Mouse (Mus musculus): Measurements from ENCODE around the gene Bcl9l.
A peak's percentile ranks its signal among the peaks of the same experiment; 100 is the strongest.

Gene Bcl9l

GRCm38 (mm10) chr9:44483510-44484044, 952 bp downstream of the Bcl9l start:
- DNase-seq (ENCODE audit: low read depth, low spot score) = peak; percentile 71

DNA sequence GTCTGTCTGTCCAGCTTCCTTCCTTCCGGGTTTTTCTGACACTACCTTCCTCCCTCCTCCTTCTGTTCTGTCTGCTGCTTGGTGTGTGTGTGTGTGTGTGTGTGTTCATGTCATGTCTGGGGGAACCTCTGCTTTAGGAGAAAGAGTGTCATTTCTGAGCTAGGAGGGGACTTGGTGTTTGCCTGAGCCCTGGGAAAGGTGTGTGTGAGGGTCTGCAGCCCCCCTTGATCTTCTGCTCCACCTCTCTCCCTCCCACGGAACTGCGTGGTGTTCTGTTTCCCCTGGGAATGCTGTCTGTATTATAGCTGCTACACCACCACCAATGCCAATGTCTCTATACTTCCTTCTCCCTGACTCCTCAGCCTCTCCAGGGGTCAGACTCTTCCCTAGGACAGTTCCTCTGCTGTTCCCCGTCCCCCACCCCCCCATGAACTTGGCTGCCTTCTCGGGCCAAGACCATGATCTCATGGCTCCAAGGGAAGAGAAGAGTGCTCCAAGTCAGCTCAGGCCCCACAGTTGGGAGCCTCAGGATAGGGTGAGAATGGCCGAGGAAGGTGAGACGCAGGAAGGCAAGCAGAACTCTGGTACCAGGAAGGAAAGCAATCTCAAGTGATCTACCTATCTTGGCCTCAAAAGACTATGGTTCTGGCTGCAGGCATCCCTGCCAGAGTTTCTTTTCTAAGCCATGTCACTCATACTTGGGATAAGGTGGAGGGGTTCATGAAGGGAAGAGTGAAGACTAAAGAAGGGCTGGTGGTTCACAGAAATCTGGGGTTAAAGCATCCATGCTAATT, 1.9 kb downstream of the Bcl9l start:
- no peak for DNase-seq (ENCODE audit: low read depth, low spot score)

DNA sequence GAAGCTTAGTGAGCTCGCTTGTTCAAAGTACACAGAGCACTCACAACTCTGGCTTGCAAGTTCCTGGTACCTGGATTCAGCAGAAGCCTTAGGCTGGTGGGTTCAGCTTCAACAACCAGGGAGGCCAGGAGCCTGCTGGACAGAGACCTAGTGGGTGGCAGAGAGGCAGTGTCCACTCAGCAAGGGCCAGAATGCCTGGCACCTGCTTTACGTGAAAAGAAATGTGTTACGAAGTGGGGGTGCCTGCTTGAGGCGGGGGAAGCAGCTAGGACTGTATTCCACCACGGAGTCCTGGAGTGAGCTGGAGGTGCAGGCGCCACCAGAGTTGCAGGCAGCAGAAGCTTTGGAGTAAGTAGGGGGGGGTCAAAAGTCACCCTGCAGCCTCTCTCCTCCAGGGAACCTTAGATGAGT, 2.5 kb downstream of the Bcl9l start:
- no peak for DNase-seq (ENCODE audit: low read depth, low spot score)

GRCm38 (mm10) chr9:44485516-44486161, 3.0 kb downstream of the Bcl9l start:
- DNase-seq (ENCODE audit: low read depth, low spot score) = no peak

DNA sequence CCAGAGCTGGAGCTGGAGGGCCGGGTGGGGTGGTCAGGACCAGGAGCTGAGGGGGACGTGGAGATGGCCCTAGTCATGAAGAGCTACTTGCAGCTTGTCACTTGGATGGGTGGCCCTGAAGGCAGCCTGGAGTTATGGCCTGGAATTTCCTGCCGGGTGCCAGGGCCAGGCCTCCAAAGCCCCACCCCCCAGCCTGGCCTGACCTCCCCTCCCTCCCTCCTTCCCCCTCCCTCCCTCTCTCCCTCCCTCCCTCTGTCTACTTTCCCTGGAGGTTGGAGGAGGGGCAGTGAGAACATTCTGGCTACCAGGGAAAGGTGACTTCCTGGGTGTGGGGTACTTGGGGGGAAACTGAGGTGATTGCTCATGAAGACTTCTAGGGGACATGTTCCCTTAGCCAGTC, 3.7 kb downstream of the Bcl9l start:
- DNase-seq (ENCODE audit: low read depth, low spot score) = no peak

DNA sequence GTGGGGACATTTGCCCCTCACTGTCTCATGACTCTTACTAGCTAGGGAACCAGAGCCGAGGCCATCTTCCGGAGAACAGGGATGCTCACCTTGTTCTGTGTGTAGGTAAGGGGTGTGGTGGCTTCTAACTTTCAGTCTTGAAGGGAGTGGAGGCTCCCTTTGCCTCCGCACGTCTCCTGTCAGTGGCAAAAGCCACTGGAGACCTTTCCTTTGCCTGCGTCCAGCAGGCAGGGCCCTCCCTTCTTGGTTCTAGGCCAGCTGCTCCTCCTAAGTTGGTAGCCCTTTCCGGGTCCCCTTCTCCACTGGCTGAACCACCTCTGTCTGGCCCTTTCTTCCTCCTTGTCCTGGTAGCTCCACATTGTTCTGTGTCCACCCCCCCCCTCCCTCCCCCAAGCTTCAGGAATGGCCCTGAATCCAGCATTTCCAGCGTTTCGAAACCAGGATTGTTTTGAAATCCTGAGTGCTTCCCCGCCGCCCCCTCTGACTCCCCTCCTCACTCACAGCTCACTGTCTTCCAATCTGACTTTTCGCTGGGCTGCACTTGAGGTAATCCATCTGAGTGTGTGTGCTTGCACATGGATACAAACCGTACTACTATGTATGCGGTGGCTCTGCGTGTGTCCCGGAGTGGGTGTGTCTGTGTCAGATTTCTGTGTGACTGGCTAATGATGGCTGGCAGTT, 4.3 kb downstream of the Bcl9l start:
- DNase-seq (ENCODE audit: low read depth, low spot score) = no peak

DNA sequence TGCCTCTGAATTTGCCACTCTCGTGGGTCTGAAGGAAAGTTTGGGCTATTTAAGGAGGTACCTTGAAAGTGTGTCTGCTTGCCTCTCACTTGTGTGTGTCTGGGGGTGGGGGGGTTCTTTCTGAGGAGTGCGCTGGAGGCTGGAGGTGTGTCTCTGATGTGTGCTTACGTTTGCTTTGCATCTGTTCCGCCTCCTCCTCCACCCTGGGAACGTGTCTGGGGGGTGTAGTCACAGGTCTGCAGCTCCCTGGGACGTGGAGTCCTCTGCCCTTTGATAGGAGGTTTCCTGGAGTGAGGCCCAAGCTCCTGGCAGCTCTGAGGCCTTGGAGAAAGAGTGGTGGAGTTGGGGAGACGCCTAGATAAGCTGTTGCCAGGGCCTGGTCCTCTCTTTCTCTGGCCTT, 4.8 kb downstream of the Bcl9l start:
- DNase-seq (ENCODE audit: low read depth, low spot score) = no peak

- DNase-seq (ENCODE audit: low read depth, low spot score) = no peak
Observed at GRCm38 (mm10) chr9:44488416-44488815, 5.8 kb downstream of the Bcl9l start.

- no peak for DNase-seq (ENCODE audit: low read depth, low spot score)
Observed at GRCm38 (mm10) chr9:44488855-44489381, 6.3 kb downstream of the Bcl9l start.

DNA sequence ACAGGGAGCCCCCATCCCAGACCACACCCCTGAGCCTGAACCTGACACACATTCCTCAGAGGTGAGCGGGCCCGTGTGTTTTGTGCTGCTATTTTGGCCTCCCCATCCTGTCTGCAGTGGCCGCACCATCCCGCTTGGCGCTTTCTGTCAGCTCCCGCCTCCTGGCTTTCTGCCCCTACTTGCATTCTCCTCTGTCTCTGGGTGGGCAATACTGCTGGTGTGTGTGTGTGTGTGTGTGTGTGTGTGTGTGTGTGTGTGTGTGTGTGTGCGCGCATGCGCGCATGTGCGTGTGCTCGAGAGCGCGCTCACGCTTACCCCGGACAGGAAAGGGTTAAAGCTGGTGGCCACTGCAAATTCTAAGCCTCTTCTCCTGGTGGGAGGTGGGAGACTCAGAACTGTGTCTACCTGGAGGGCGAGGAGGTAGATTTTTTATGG, 7.0 kb downstream of the Bcl9l start:
- DNase-seq (ENCODE audit: low read depth, low spot score) = no peak

GRCm38 (mm10) chr9:44490086-44490967, 7.7 kb downstream of the Bcl9l start:
- no peak for DNase-seq (ENCODE audit: low read depth, low spot score)

GRCm38 (mm10) chr9:44491351-44491750, 8.7 kb downstream of the Bcl9l start:
- DNase-seq (ENCODE audit: low read depth, low spot score) = no peak

GRCm38 (mm10) chr9:44492631-44493461, 10.2 kb downstream of the Bcl9l start:
- DNase-seq (ENCODE audit: low read depth, low spot score) = no peak

- no peak for DNase-seq (ENCODE audit: low read depth, low spot score)
Observed at GRCm38 (mm10) chr9:44494261-44494862, 11.7 kb downstream of the Bcl9l start.

GRCm38 (mm10) chr9:44494863-44495809, 12.5 kb downstream of the Bcl9l start:
- no peak for DNase-seq (ENCODE audit: low read depth, low spot score)

- DNase-seq (ENCODE audit: low read depth, low spot score) = no peak
Observed at GRCm38 (mm10) chr9:44495810-44496344, 13.3 kb downstream of the Bcl9l start.

DNA sequence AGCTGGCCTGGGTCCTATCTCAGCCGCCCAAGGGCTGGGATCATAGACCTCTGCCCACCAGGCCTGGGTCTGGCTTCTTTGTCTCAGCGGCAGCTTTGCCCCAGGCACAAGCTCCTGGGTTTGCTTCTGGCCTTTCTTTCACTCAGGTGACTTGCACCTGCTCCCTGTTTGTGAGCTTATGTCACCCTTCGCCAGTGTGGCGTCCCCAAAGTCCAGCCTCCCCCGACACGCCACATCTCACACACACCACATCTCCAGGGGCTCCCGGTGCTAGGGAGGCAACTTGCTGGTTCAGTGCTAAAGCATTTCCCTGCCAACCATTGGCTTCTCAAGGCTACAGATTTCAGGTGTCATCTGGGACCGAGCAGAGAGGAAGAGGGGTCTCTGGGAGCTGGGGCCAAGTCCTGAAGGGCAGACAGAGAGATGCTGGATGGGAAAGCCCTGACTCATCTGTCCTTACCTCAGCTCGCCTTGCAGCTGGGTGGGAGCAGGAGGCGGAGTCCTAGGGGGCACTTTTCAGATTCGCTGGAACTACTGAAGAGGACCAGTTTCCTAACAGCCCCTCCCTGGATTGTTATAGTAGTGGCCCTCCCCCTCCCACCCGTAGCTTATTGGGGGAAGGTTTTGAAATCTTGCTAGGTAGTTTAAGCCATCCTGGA, 14.3 kb downstream of the Bcl9l start:
- DNase-seq (ENCODE audit: low read depth, low spot score) = no peak

Data from WW6 (cell line).